ENCODE assay signal across 8 mouse cellular contexts in the genomic region with DNA sequence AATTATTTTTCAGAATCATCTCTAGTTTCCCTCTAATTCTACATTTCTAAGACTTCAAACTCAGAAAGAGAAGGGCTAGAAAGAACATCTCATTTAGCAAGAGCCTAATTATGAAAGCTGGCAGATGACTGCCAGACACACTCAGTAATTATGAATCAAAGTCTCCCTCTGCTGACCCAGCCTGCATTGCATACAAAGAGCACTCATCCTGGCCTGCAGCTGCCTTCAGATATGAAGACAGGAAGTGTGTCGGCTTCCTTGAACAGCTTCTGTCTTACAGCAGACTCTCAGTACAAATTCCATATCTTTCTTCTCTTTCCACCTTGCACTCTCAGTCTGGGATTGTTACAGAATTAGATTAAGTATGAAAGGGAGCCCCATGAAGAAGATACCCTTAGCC. TPM values are rescaled to one million over a fixed set of nuclear protein-coding genes. Genes with fewer than 3 reads are reported as not detected.
DNase-seq lines count a peak whose midpoint lies in the region; ATAC-seq lines count a peak whose summit lies in the region.

No protein-coding gene starts in this region.

- no peaks in the 10 kb centered on the region for H3K36me3 ChIP-seq in hindbrain, embryonic 13.5 days

- H3K9ac ChIP-seq in hindbrain, embryonic 13.5 days, result no peak overlapping the region

- WGBS in hindbrain, embryonic 13.5 days, result 54% methylated on average over 1 of the region's 1 CpGs

- H3K4me3 ChIP-seq in hindbrain, embryonic 13.5 days, result no peak overlapping the region

- H3K4me1 ChIP-seq in hindbrain, embryonic 13.5 days (replicated peaks), result no peaks in the 10 kb centered on the region

- peak; percentile 92 for ATAC-seq in megakaryocyte progenitor cell, adult 5-6 weeks (replicated peaks; ENCODE audit: poor library complexity)
- ATAC-seq in hindbrain, embryonic 13.5 days (ENCODE audit: low FRiP score), result no peak

- no peak overlapping the region for H3K27ac ChIP-seq in hindbrain, embryonic 13.5 days

- no peaks in the 10 kb centered on the region for H3K9me3 ChIP-seq in hindbrain, embryonic 13.5 days

- H3K4me2 ChIP-seq in hindbrain, embryonic 13.5 days, result no peak overlapping the region

- peaks cover 2% of the 10 kb centered on the region; the same call in 1 of the 2 replicates for H3K27me3 ChIP-seq in hindbrain, embryonic 13.5 days

- DNase-seq in embryo, embryonic 10 days (ENCODE audit: low spot score), result peak; percentile 30
- DNase-seq in embryo, embryonic 9.5 days (ENCODE audit: extremely low spot score), result no peak
- DNase-seq in spleen, adult 18-20 months, result peak; percentile 15 to 39
- no peak for DNase-seq in spleen, adult 12 weeks (ENCODE audit: low spot score)
- DNase-seq in heart, adult 8-10 months (ENCODE audit: low spot score), result peak; percentile 68
- peak; percentile 48 to 61 for DNase-seq in kidney, postnatal 4 days

RNA-seq across cellular contexts. Expression of a gene that starts 33.1 kb away (rescaled TPM):
- 10 to 100 TPM; 30.3 to 39.6 (median 36.3) TPM for total RNA-seq in heart, adult 8-10 months (2022)
- 25.2 and 28.9 TPM in 2 replicates for total RNA-seq in megakaryocyte progenitor cell, adult 5-6 weeks (2015)
- total RNA-seq in megakaryocyte progenitor cell, adult 5-6 weeks (2017), result 20.2 and 22.0 TPM in 2 replicates
- 20.3 and 24.5 TPM in 2 replicates for polyA plus RNA-seq in hindbrain, embryonic 13.5 days (2015; fragmentation: Nextera tagmentation; extraction: Ambion mirVana)

RNA-seq across cellular contexts. Expression of a gene that starts 33.2 kb away (rescaled TPM):
- total RNA-seq in heart, adult 8-10 months (2022), result 10 to 100 TPM; 23.6 to 31.0 (median 28.6) TPM
- 0.54 and 0.81 TPM in 2 replicates for total RNA-seq in megakaryocyte progenitor cell, adult 5-6 weeks (2015)
- total RNA-seq in megakaryocyte progenitor cell, adult 5-6 weeks (2017), result 0.24 and 0.79 TPM in 2 replicates
- 2.1 and 2.4 TPM in 2 replicates for polyA plus RNA-seq in hindbrain, embryonic 13.5 days (2015; fragmentation: Nextera tagmentation; extraction: Ambion mirVana)

Comparison
In these comparisons a context has a peak if more than half of its experiments do, and no peak if none do; other contexts are left out.
1. DNase-seq: peak in embryo, embryonic 10 days (single experiment), spleen, adult 18-20 months (2 of 2), heart, adult 8-10 months (single experiment) and kidney, postnatal 4 days (2 of 2); none in embryo, embryonic 9.5 days (single experiment) and spleen, adult 12 weeks (single experiment).
2. RNA of a gene that starts 33.2 kb away (total RNA-seq): 23.6 to 31.0 TPM in heart, adult 8-10 months; 0.24 to 0.81 TPM in megakaryocyte progenitor cell, adult 5-6 weeks; every median in the first group is over 10 times any median in the second.